Mouse (Mus musculus) MEL (cell line): ENCODE data around the gene Cep162. TPM values are rescaled to one million over a fixed set of nuclear protein-coding genes. Genes with fewer than 3 reads are reported as not detected.

ENCODE experiments used
- DNase-seq: peaks from one replicate; pipeline ENCODE4 v3.0.0; 2011; ENCODE audit warnings: low read depth, low spot score
- H3K27ac ChIP-seq: 2 replicates; pipeline ENCODE4 v1.5.1; 2012; ENCODE audit warnings: low read depth, mild to moderate bottlenecking, control low read depth, low read length, moderate library complexity; ENCODE audit not compliant: control insufficient read depth
- H3K27me3 ChIP-seq, 2 experiments: fragments of 150-350 bp in 1 of 2; sonication (generic) in 1 of 2; 2 replicates each; pipeline ENCODE4 v1.6.1; 2012; ENCODE audit warnings: low read length in 2 of 2, mild to moderate bottlenecking in 2 of 2, improper control_type of control experiment in 1 of 2, moderate library complexity in 1 of 2; ENCODE audit not compliant: insufficient read depth in 2 of 2, control insufficient read depth in 1 of 2
- H3K36me3 ChIP-seq, 2 experiments: 2 replicates each; pipeline ENCODE4 v1.6.1; 2012 to 2014; ENCODE audit warnings: low read length in 2 of 2, improper control_type of control experiment in 1 of 2, inconsistent platforms in 1 of 2, mild to moderate bottlenecking in 1 of 2; ENCODE audit not compliant: insufficient read depth in 2 of 2, control insufficient read depth in 1 of 2
- H3K4me1 ChIP-seq, 2 experiments: fragments of 150-350 bp in 1 of 2; sonication (generic) in 1 of 2; 2 replicates each; pipeline ENCODE4 v1.6.1; 2012; ENCODE audit warnings: low read length in 2 of 2, improper control_type of control experiment in 1 of 2, mild to moderate bottlenecking in 1 of 2; ENCODE audit not compliant: insufficient read depth in 2 of 2, control insufficient read depth in 1 of 2
- H3K4me3 ChIP-seq, 2 experiments: fragments of 150-350 bp in 1 of 2; sonication (generic) in 1 of 2; 2 replicates each; pipeline ENCODE4 v1.5.1; 2012; ENCODE audit warnings: low read depth in 2 of 2, low read length in 2 of 2, mild to moderate bottlenecking in 2 of 2, moderate library complexity in 2 of 2, control low read depth in 1 of 2, improper control_type of control experiment in 1 of 2; ENCODE audit not compliant: control insufficient read depth in 1 of 2, insufficient read depth in 1 of 2
- H3K79me2 ChIP-seq: 2 replicates; pipeline ENCODE4 v1.6.1; 2012; ENCODE audit warnings: mild to moderate bottlenecking, low read length, moderate library complexity; ENCODE audit not compliant: control insufficient read depth, poor library complexity, insufficient read depth
- H3K9ac ChIP-seq: 2 replicates; pipeline ENCODE4 v1.6.1; 2012; ENCODE audit warnings: low read depth, mild to moderate bottlenecking, control low read depth, low read length, moderate library complexity; ENCODE audit not compliant: control insufficient read depth, poor library complexity, severe bottlenecking
- H3K9me3 ChIP-seq: fragments of 150-350 bp; sonication (generic); replicated peaks from 2 replicates; pipeline ENCODE4 v1.6.1; 2012; ENCODE audit warnings: mild to moderate bottlenecking, low read length, improper control_type of control experiment, moderate library complexity; ENCODE audit not compliant: insufficient read depth
- BHLHE40 ChIP-seq: IDR thresholded peaks from 2 replicates; pipeline ENCODE4 v1.6.1; 2012; ENCODE audit warnings: low read depth, mild to moderate bottlenecking, inconsistent platforms, low read length, improper control_type of control experiment, borderline replicate concordance
- CHD1 ChIP-seq: IDR thresholded peaks from 2 replicates; pipeline ENCODE4 v1.6.1; 2012; ENCODE audit warnings: low read depth, mild to moderate bottlenecking, inconsistent platforms, low read length, improper control_type of control experiment
- CTCF ChIP-seq, 3 experiments: IDR thresholded peaks in 2 of 3; conservative IDR thresholded peaks in 1 of 3; 2 replicates each; pipeline ENCODE4 v1.5.1; 2011 to 2012; ENCODE audit warnings: low read length in 3 of 3, low read depth in 2 of 3, mild to moderate bottlenecking in 2 of 3, improper control_type of control experiment in 1 of 3, inconsistent platforms in 1 of 3, mixed read lengths in 1 of 3, moderate library complexity in 1 of 3; ENCODE audit not compliant: control insufficient read depth in 1 of 3, insufficient read depth in 1 of 3, poor library complexity in 1 of 3, severe bottlenecking in 1 of 3
- E2F4 ChIP-seq: IDR thresholded peaks from 2 replicates; pipeline ENCODE4 v1.6.1; 2011; ENCODE audit warnings: low read depth, low read length, improper control_type of control experiment, borderline replicate concordance
- EP300 ChIP-seq, 2 experiments: IDR thresholded peaks; 2 replicates each; pipeline ENCODE4 v1.6.1; 2011; ENCODE audit warnings: improper control_type of control experiment in 2 of 2, low read length in 2 of 2, low read depth in 1 of 2, mild to moderate bottlenecking in 1 of 2
- ETS1 ChIP-seq: IDR thresholded peaks from 2 replicates; pipeline ENCODE4 v1.6.1; 2012; ENCODE audit warnings: low read depth, mild to moderate bottlenecking, inconsistent platforms, low read length, improper control_type of control experiment, moderate library complexity
- JUND ChIP-seq: IDR thresholded peaks from 2 replicates; pipeline ENCODE4 v1.6.1; 2011; ENCODE audit warnings: low read depth, mild to moderate bottlenecking, improper control_type of control experiment, low read length
- KAT2A ChIP-seq: conservative IDR thresholded peaks from 2 replicates; pipeline ENCODE4 v1.6.1; 2012; ENCODE audit warnings: low read depth, low read length, improper control_type of control experiment, inconsistent platforms
- MAFK ChIP-seq: IDR thresholded peaks from 2 replicates; pipeline ENCODE4 v1.6.1; 2011; ENCODE audit warnings: low read depth, mild to moderate bottlenecking, low read length, improper control_type of control experiment, borderline replicate concordance
- MAX ChIP-seq: IDR thresholded peaks from 2 replicates; pipeline ENCODE4 v1.6.1; 2011; ENCODE audit warnings: low read length, improper control_type of control experiment
- MEF2A ChIP-seq: IDR thresholded peaks from 2 replicates; pipeline ENCODE4 v1.6.1; 2014; ENCODE audit warnings: low read depth, mild to moderate bottlenecking, inconsistent platforms, low read length, improper control_type of control experiment; ENCODE audit not compliant: poor library complexity, insufficient replicate concordance, severe bottlenecking; ENCODE audit errors: extremely low read depth
- MXI1 ChIP-seq: IDR thresholded peaks from 2 replicates; pipeline ENCODE4 v1.6.1; 2011; ENCODE audit warnings: mild to moderate bottlenecking, low read depth, low read length, improper control_type of control experiment
- MYC ChIP-seq: IDR thresholded peaks from 2 replicates; pipeline ENCODE4 v1.6.1; 2011; ENCODE audit warnings: low read depth, mild to moderate bottlenecking, low read length, improper control_type of control experiment, moderate library complexity
- NELFE ChIP-seq: IDR thresholded peaks from 2 replicates; pipeline ENCODE4 v1.6.1; 2011; ENCODE audit warnings: low read depth, low read length, improper control_type of control experiment
- POLR2A ChIP-seq, 2 experiments: IDR thresholded peaks; 2 replicates each; pipeline ENCODE4 v1.6.1; 2011 to 2012; ENCODE audit warnings: low read length in 2 of 2, mild to moderate bottlenecking in 2 of 2, control low read depth in 1 of 2, improper control_type of control experiment in 1 of 2, low read depth in 1 of 2, moderate library complexity in 1 of 2; ENCODE audit not compliant: control insufficient read depth in 1 of 2, insufficient read depth in 1 of 2, poor library complexity in 1 of 2
- POLR2AphosphoS2 ChIP-seq: IDR thresholded peaks from 2 replicates; pipeline ENCODE4 v1.6.1; 2011; ENCODE audit warnings: low read length, improper control_type of control experiment
- RAD21 ChIP-seq: IDR thresholded peaks from 2 replicates; pipeline ENCODE4 v1.6.1; 2011; ENCODE audit warnings: mild to moderate bottlenecking, low read depth, low read length, improper control_type of control experiment
- RCOR1 ChIP-seq: IDR thresholded peaks from 2 replicates; pipeline ENCODE4 v1.6.1; 2012; ENCODE audit warnings: low read depth, mild to moderate bottlenecking, inconsistent platforms, low read length, improper control_type of control experiment
- SIN3A ChIP-seq: IDR thresholded peaks from 2 replicates; pipeline ENCODE4 v1.6.1; 2012; ENCODE audit warnings: low read length, improper control_type of control experiment, inconsistent platforms
- SMC3 ChIP-seq: IDR thresholded peaks from 2 replicates; pipeline ENCODE4 v1.6.1; 2011; ENCODE audit warnings: low read depth, low read length, improper control_type of control experiment
- TAL1 ChIP-seq: IDR thresholded peaks from 2 replicates; pipeline ENCODE4 v1.6.1; 2012; ENCODE audit warnings: mild to moderate bottlenecking, inconsistent platforms, low read length, moderate library complexity, mixed read lengths
- TBP ChIP-seq: IDR thresholded peaks from 2 replicates; pipeline ENCODE4 v1.8.0; 2011; ENCODE audit warnings: low read depth, low read length, improper control_type of control experiment
- TCF12 ChIP-seq: IDR thresholded peaks from 2 replicates; pipeline ENCODE4 v1.6.1; 2014; ENCODE audit warnings: low read depth, mild to moderate bottlenecking, inconsistent platforms, low read length, improper control_type of control experiment, moderate library complexity
- UBTF ChIP-seq: IDR thresholded peaks from 2 replicates; pipeline ENCODE4 v1.6.1; 2012; ENCODE audit warnings: low read depth, mild to moderate bottlenecking, inconsistent platforms, low read length, improper control_type of control experiment, moderate library complexity, borderline replicate concordance; ENCODE audit not compliant: insufficient read depth
- USF2 ChIP-seq, 2 experiments: IDR thresholded peaks; 2 replicates each; pipeline ENCODE4 v1.6.1; 2011 to 2012; ENCODE audit warnings: improper control_type of control experiment in 2 of 2, low read length in 2 of 2, borderline replicate concordance in 1 of 2, inconsistent platforms in 1 of 2, low read depth in 1 of 2, mild to moderate bottlenecking in 1 of 2; ENCODE audit not compliant: insufficient read depth in 1 of 2
- ZNF384 ChIP-seq: IDR thresholded peaks from 2 replicates; pipeline ENCODE4 v1.6.1; 2012; ENCODE audit warnings: low read depth, mild to moderate bottlenecking, inconsistent platforms, low read length, improper control_type of control experiment
- polyA plus RNA-seq, 2 experiments: library from polyadenylated mRNA; stranded (reverse) in 1 of 2; unstranded in 1 of 2; fragments of >175 nt in 1 of 2; fragments of >200 nt in 1 of 2; gene quantifications; 2 replicates each; pipeline versions ENCODE4 v1.2.1 to v1.2.4; 2012; ENCODE audit warnings: low replicate concordance in 2 of 2, low read depth in 1 of 2; ENCODE audit not compliant: insufficient read length in 2 of 2, insufficient read depth in 1 of 2, missing spikeins in 1 of 2
- total RNA-seq: library from RNA; depleted of rRNA; stranded (reverse); fragments of 300-350 nt; gene quantifications from 2 replicates; pipeline ENCODE4 v1.2.3, GENCODE M21; 2012

Cep162 gene
- total and polyA plus RNA-seq, 3 experiments: 3.7 to 5.4 TPM; not detected in 1

- Histone ChIP-seq H3K27me3 (no peaks in the 10 kb centered on the region), H3K36me3 (no peaks in the 10 kb centered on the region), H3K9ac (no peak overlapping the region), H3K4me1 (no peaks in the 10 kb centered on the region), H3K4me3 (no peak overlapping the region), H3K79me2 (no peaks in the 10 kb centered on the region), H3K9me3 (no peaks in the 10 kb centered on the region), H3K27ac (no peak overlapping the region)
- DNase-seq: no peak
- no peak for TF ChIP-seq POLR2AphosphoS2
- TF ChIP-seq MYC: no peak
- TF ChIP-seq SIN3A: no peak
- no peak for TF ChIP-seq RCOR1
- TF ChIP-seq SMC3: no peak
- no peak for TF ChIP-seq UBTF
- TF ChIP-seq CTCF (IDR thresholded peaks at IDR 0.05 in 2 of 3, conservative IDR thresholded peaks at IDR 0.05 in 1 of 3; ENCODE audit: control insufficient read depth in 1 of 3, insufficient read depth in 1 of 3, low read depth in 2 of 3, low read length in 3 of 3, poor library complexity in 1 of 3, severe bottlenecking in 1 of 3): no peak
- TF ChIP-seq EP300 (IDR thresholded peaks at IDR 0.05; ENCODE audit: low read depth in 1 of 2, low read length in 2 of 2): no peak
- no peak for TF ChIP-seq BHLHE40
- TF ChIP-seq TCF12: no peak
- TF ChIP-seq MEF2A: no peak
- TF ChIP-seq CHD1: no peak
- TF ChIP-seq ZNF384: no peak
- no peak for TF ChIP-seq E2F4
- no peak for TF ChIP-seq JUND
- no peak for TF ChIP-seq KAT2A
- no peak for TF ChIP-seq RAD21
- no peak for TF ChIP-seq MAFK
- TF ChIP-seq TAL1: no peak
- TF ChIP-seq MXI1: no peak
These were observed 92.8 kb downstream of the Cep162 start for GRCm38 (mm10) chr9:87162559-87162958.

- Histone ChIP-seq H3K79me2 (no peaks in the 10 kb centered on the region), H3K9ac (no peak overlapping the region), H3K9me3 (no peaks in the 10 kb centered on the region), H3K4me3 (no peak overlapping the region), H3K36me3 (no peaks in the 10 kb centered on the region), H3K27ac (no peak overlapping the region), H3K27me3 (no peaks in the 10 kb centered on the region), H3K4me1 (no peaks in the 10 kb centered on the region)
- DNase-seq: no peak
- TF ChIP-seq ZNF384 (no peak), TBP (no peak), POLR2A (IDR thresholded peaks at IDR 0.05; ENCODE audit: control insufficient read depth in 1 of 2, insufficient read depth in 1 of 2, low read depth in 1 of 2, low read length in 2 of 2, poor library complexity in 1 of 2) (no peak), TCF12 (no peak), MAX (no peak), NELFE (no peak), USF2 (IDR thresholded peaks at IDR 0.05; ENCODE audit: borderline replicate concordance in 1 of 2, insufficient read depth in 1 of 2, low read depth in 1 of 2, low read length in 2 of 2) (no peak), ETS1 (no peak), UBTF (no peak)
These were observed 102.6 kb downstream of the Cep162 start for GRCm38 (mm10) chr9:87152641-87153325.
